Mouse (Mus musculus) embryonic facial prominence, embryonic 14.5 days (tissue): ENCODE results near the gene Chic2. TPM values are rescaled to one million over a fixed set of nuclear protein-coding genes. Genes with fewer than 3 reads are reported as not detected.

Experiments
- ATAC-seq: fragments of 200-750 bp; cut with Nextera tagmentation; 2 replicates; pipeline ENCODE4 v1.8.0; 2017; ENCODE audit warnings: low read depth, moderate number of reproducible peaks, moderate TSS enrichment
- DNase-seq: peaks from one replicate; pipeline ENCODE4 v3.0.0-alpha.2; 2015; ENCODE audit warnings: low spot score
- H3K27ac ChIP-seq: fragments of 300-500 bp; sonication (generic); replicated peaks from 2 replicates; pipeline ENCODE4 v1.5.1; 2014; ENCODE audit warnings: low read depth, mild to moderate bottlenecking, low read length, moderate library complexity
- H3K27me3 ChIP-seq: fragments of 300-500 bp; sonication (generic); replicated peaks from 2 replicates; pipeline ENCODE4 v1.6.1; 2014; ENCODE audit warnings: low read length; ENCODE audit not compliant: control insufficient read depth, insufficient read depth
- H3K36me3 ChIP-seq: fragments of 300-500 bp; sonication (generic); 2 replicates; pipeline ENCODE4 v1.6.1; 2014; ENCODE audit warnings: low read length, mixed read lengths; ENCODE audit not compliant: control insufficient read depth, insufficient read depth
- H3K4me1 ChIP-seq: fragments of 300-500 bp; sonication (generic); 2 replicates; pipeline ENCODE4 v1.6.1; 2014; ENCODE audit warnings: antibody characterized with exemption, low read length; ENCODE audit not compliant: control insufficient read depth, insufficient read depth
- H3K4me2 ChIP-seq: fragments of 300-500 bp; sonication (generic); 2 replicates; pipeline ENCODE4 v1.6.1; 2014; ENCODE audit warnings: low read depth, mild to moderate bottlenecking, low read length, moderate library complexity, mixed read lengths
- H3K4me3 ChIP-seq: fragments of 300-500 bp; sonication (generic); 2 replicates; pipeline ENCODE4 v1.5.1; 2014; ENCODE audit warnings: low read depth, mild to moderate bottlenecking, low read length
- H3K9ac ChIP-seq: fragments of 300-500 bp; sonication (generic); 2 replicates; pipeline ENCODE4 v1.6.1; 2014; ENCODE audit warnings: low read depth, mild to moderate bottlenecking, low read length, moderate library complexity, mixed read lengths
- H3K9me3 ChIP-seq: fragments of 300-500 bp; sonication (generic); 2 replicates; pipeline ENCODE4 v1.6.1; 2016; ENCODE audit warnings: low read length; ENCODE audit not compliant: control insufficient read depth
- WGBS: fragments of 180-500 bp; shearing (Covaris S2); extraction: QIAGEN DNeasy Blood & Tissue Kit; methylation state at CpG from one replicate; pipeline ENCODE4 v1.1.7; 2014; 5-methylcytosine and 5-hydroxymethylcytosine counted together
- polyA plus RNA-seq: library from polyadenylated mRNA; unstranded; fragments of >200 nt; fragmentation: Nextera tagmentation; extraction: Ambion mirVana; gene quantifications from 2 replicates; pipeline ENCODE4 v1.2.1, GENCODE M21; 2014

Chic2 gene
- polyA plus RNA-seq, 1 experiment from 2014 or later = 53.4 TPM

DNA sequence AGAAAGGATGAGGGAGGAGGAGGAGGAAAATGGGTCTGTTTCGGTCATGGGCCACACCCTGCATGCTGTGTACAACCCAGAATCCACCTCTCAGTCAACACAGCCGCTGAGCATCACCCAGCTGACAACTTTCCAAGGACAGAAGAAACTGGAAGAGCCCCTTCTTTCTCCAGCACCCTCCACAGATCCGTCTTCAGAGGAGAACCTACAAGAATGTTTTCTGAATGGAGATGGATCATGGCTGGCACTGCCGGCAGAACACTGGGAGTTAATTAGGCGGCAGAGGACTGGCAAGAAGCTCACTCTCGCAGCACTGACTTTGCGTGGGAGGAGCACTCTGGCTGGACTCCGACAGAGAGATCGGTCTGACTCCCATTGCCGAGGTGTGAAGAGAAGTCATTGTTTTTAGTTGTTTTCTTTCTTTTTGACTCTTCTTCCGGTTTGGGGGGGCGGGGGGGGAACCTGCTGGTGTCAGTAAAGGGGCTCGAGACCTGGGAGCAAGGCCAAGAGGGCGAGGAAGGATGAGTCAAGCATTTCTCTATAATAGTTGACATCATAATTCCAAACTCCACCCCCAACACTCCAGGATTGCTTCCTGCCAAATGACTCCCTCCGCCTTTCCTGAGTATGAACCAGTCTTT, 2.2 kb upstream of the Chic2 start:
- no peak overlapping the region; the same call in 1 of the 2 replicates for H3K4me2 ChIP-seq
- no peak overlapping the region for H3K9ac ChIP-seq
- no peak for ATAC-seq
- 56% methylated on average over 15 of the region's 15 CpGs for WGBS
- DNase-seq = peak; percentile 21
- no peaks in the 10 kb centered on the region for H3K36me3 ChIP-seq
- no peak overlapping the region for H3K4me3 ChIP-seq
- H3K9me3 ChIP-seq = no peaks in the 10 kb centered on the region
- H3K27me3 ChIP-seq = no peaks in the 10 kb centered on the region
- H3K27ac ChIP-seq = no peak overlapping the region
- peaks cover 10% of the 10 kb centered on the region for H3K4me1 ChIP-seq

DNA sequence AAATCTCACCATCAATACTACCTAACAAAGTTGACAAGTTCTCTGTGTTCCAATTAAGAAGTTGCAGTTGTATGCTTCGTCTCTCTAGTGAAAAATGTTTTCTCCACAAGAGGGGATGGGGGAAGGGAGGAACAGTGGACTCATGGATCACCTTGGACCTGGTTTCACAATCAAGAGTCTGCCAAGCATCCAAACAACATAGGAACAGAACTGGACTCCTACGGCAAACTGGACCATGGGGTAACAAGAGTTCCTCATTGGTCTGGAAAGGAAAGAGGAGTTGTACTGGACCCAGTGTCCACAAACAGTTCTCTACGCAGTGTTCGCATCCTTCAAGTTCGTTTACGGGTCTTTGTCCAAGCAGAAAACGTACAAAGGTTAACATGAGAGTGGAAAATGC, 797 bp upstream of the Chic2 start:
- Histone ChIP-seq H3K9ac (no peak overlapping the region), H3K27me3 (no peaks in the 10 kb centered on the region), H3K4me2 (no peak overlapping the region), H3K4me1 (peaks cover 10% of the 10 kb centered on the region), H3K36me3 (no peaks in the 10 kb centered on the region), H3K27ac (no peak overlapping the region), H3K4me3 (no peak overlapping the region), H3K9me3 (no peaks in the 10 kb centered on the region)
- ATAC-seq (no peak), DNase-seq (no peak)
- WGBS = 93% methylated on average over 7 of the region's 7 CpGs

- H3K9ac ChIP-seq = peak overlapping the region; percentile 100
- WGBS = 0% methylated on average over 15 of the region's 36 CpGs
- DNase-seq = peak; percentile 35
Measured at GRCm38 (mm10) chr5:75043621-75044301, 813 bp downstream of the Chic2 start.

DNA sequence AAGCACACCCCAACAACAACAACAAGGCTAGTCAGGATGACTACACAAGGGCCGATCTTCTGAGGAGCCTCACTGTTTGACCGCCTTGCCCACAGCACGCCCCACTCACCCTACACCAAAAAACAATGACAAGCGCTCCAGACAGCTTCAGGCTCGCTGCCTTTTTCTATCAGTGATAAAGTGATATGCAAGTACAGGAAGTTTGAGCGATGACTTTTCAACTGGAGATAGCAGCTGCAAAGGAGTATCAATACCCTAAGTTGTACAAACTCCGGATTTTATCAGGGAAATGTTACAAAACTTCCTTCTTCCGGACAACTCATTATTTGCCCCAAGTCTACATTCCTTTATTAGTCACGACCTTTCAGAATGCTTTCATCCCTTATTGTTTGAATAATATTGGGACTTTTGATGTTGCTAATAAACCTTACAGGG, 1.5 kb downstream of the Chic2 start:
- no peaks in the 10 kb centered on the region for H3K27me3 ChIP-seq
- no peaks in the 10 kb centered on the region for H3K9me3 ChIP-seq
- H3K4me2 ChIP-seq = peak overlapping the region; percentile 79
- DNase-seq (no peak), ATAC-seq (no peak)
- no peak overlapping the region for H3K27ac ChIP-seq
- peak overlapping the region; percentile 97 for H3K4me3 ChIP-seq
- peaks cover 10% of the 10 kb centered on the region for H3K4me1 ChIP-seq
- no peaks in the 10 kb centered on the region for H3K36me3 ChIP-seq
- peak overlapping the region; percentile 100 for H3K9ac ChIP-seq
- WGBS = 52% methylated on average over 9 of the region's 9 CpGs

More at GRCm38 (mm10) chr5:75043621-75044301, 813 bp downstream of the Chic2 start:
- Histone ChIP-seq H3K27ac (peak overlapping the region; percentile 88), H3K36me3 (no peaks in the 10 kb centered on the region), H3K4me3 (peak overlapping the region; percentile 97), H3K27me3 (no peaks in the 10 kb centered on the region), H3K4me1 (peaks cover 10% of the 10 kb centered on the region), H3K9me3 (no peaks in the 10 kb centered on the region), H3K4me2 (peak overlapping the region; percentile 79)
- ATAC-seq = peak; percentile 69

DNA sequence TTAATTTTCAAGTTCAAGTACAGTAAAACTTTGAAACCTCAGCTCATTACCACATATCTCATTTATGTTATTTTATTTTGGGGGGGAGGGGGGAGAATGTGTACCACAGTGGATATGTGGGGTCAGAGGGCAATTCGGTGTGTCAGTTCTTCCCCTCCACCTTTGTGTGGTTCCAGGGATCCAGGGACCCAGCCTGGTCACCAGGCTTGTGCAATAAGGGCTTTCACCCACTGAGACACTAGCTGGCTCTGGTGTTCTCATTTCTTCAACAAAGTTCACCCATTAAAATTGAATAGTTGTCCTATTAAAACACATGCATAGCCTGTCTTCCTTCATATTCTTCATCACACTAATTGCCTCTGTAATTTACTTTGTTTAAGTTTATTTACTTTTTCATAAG, 5.3 kb downstream of the Chic2 start:
- Histone ChIP-seq H3K9me3 (no peaks in the 10 kb centered on the region), H3K4me3 (no peak overlapping the region), H3K4me2 (no peak overlapping the region), H3K4me1 (peaks cover 10% of the 10 kb centered on the region), H3K27ac (no peak overlapping the region), H3K27me3 (no peaks in the 10 kb centered on the region), H3K36me3 (no peaks in the 10 kb centered on the region), H3K9ac (no peak overlapping the region)
- ATAC-seq (no peak), DNase-seq (no peak)
- WGBS = 79% methylated on average over 1 of the region's 1 CpGs

DNA sequence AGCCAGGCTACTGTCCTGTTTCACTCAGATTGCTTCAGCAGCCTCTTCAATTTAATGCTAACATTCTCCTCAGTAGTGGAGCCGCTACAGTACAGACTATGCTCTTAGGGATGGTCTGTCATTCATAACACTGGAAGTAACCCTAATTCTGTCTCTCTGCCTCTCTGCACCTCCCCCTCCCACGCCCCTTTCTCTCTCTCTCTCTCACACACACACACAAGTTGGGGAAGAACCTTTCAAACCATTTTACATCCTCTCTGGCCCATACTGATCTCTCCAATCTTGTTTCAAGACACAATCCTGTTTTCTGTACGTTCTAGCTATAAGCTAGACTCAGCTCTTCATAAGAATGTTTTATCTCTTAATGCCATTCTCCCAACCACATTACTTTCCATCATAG, 9.1 kb downstream of the Chic2 start:
- H3K36me3 ChIP-seq = no peaks in the 10 kb centered on the region
- no peak overlapping the region for H3K9ac ChIP-seq
- ATAC-seq = no peak
- H3K27me3 ChIP-seq = no peaks in the 10 kb centered on the region
- H3K9me3 ChIP-seq = no peaks in the 10 kb centered on the region
- no peak overlapping the region for H3K4me3 ChIP-seq
- 86% methylated on average over 3 of the region's 3 CpGs for WGBS
- H3K27ac ChIP-seq = no peak overlapping the region
- no peak overlapping the region for H3K4me2 ChIP-seq
- peaks cover 4% of the 10 kb centered on the region; the same call in 1 of the 2 replicates for H3K4me1 ChIP-seq
- DNase-seq = no peak

- 48% methylated on average over 1 of the region's 1 CpGs for WGBS
- Histone ChIP-seq H3K27ac (no peak overlapping the region), H3K4me2 (no peak overlapping the region), H3K4me1 (no peaks in the 10 kb centered on the region), H3K27me3 (no peaks in the 10 kb centered on the region), H3K36me3 (peaks cover 19% of the 10 kb centered on the region), H3K9me3 (no peaks in the 10 kb centered on the region), H3K9ac (no peak overlapping the region), H3K4me3 (no peak overlapping the region)
- no peak for ATAC-seq
- no peak for DNase-seq
Measured at GRCm38 (mm10) chr5:75014768-75015167, 29.8 kb downstream of the Chic2 start.

DNA sequence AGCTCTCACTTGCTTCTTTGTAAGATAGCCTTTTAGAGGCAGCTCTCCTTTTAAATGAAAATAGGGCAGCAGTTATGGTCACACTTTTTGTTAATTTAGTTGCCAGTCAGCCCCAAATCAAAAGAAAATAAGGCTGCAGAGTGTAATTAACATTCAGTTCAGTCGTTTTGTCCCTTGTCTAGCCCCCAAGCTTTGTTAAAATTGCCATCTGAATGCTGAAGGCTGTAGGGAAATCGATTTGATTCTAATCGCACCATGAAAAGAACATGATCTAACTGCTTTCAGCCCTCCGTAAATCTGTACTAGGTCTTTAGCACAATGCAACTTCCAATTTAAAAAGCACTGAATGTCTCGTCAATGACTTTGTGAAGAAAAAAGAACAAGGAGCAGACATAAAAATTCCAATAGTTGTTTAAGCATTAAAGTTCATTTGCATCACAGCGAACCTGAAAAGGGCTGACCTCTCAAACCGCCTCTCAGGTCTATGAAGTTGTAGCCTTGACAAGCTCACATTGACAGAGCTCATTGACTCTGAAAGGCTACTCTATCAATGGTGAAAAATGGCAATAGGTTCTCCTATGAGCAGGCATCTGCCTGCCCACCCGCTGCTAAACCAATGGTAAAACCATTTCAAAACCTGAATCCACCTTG, 31.7 kb downstream of the Chic2 start:
- Histone ChIP-seq H3K36me3 (peaks cover 20% of the 10 kb centered on the region), H3K9me3 (no peaks in the 10 kb centered on the region), H3K4me3 (no peak overlapping the region), H3K4me1 (no peaks in the 10 kb centered on the region), H3K9ac (no peak overlapping the region), H3K4me2 (no peak overlapping the region), H3K27ac (no peak overlapping the region), H3K27me3 (no peaks in the 10 kb centered on the region)
- ATAC-seq = no peak
- WGBS = 64% methylated on average over 8 of the region's 8 CpGs
- DNase-seq = no peak
